Mouse (Mus musculus): ENCODE measurements at regions not wholly inside any gene's neighbourhood (a gene's known extent, or its start where the extent isn't known, plus 50 kb on each side); places are given as distances from the start of the nearest gene placed in this dataset.

DNA sequence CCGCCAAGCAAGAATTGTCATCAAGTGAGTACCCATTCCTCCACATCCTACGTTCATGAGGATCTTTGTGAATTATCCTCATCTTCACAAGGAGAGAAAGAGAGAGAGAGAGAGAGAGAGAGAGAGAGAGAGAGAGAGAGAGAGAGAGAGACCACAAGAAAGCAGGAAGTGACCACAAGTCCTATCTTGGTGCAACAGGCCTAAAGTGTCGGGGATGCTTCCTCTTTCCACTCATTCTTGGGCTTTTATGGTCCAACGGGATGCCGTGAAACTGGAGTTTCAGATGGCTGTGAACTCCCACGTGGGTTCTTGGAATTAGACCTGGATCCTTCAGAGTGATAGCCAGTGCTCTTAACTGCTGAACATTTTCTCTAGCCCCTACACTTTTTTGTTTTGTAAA, 53.1 kb upstream of the Rai14 start:
- Histone ChIP-seq H3K4me3 (no peak overlapping the region), H3K4me1 (no peaks in the 10 kb centered on the region), H3K27me3 (ENCODE audit: poor library complexity, severe bottlenecking) (no peaks in the 10 kb centered on the region), H3K27ac (no peak overlapping the region), H3K9me3 (no peaks in the 10 kb centered on the region), H3K36me3 (replicated peaks) (no peaks in the 10 kb centered on the region)
- DNase-seq (ENCODE audit: extremely low spot score, low spot score): no peak
- 88% methylated on average over 6 of the region's 6 CpGs for WGBS

DNA sequence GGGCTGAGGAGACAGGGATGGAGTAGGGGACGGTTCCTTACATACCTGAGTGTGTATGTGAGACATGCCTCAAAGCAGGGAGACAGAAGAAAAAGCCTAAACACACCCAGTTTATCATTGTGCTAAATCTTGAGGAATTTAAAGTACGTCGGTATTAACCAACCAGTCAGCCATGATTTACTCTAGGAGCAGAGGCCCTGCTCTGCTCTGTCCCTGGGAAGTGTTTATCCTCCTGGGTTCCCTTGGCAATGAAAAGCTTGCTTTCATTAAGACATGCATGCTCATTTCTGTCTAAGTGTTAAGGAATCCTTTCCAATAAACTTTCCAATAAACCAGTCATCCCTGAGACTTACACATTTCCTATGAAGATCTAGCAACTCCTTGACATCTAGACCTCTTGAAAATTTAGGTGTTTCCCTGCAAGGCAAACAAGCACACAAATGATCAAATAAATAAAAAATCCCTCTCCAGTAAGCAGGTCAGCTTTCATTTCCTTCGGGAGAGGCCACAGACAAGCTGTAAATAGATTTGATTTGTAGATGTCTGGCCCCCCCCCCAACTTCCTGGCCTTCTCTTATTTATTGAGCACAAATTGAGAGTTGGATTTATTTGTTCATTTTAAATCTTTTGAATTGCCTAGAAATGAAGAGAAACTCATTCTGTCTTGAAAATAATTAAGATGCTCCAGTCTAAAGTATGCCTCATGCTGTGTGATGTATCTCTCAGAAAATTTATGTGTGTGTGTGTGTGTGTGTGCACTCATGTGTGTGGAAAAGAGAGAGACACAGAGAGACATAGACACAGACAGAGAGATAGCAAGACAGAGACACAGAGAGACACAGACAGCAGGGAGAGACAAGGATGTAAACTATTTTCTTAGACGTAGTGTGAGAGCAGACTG, 56.2 kb upstream of the Rai14 start:
- H3K4me1 ChIP-seq: no peaks in the 10 kb centered on the region
- H3K36me3 ChIP-seq (replicated peaks): no peaks in the 10 kb centered on the region
- WGBS: 82% methylated on average over 5 of the region's 5 CpGs
- DNase-seq (ENCODE audit: extremely low spot score, low spot score): no peak
- no peak overlapping the region for H3K4me3 ChIP-seq
- no peaks in the 10 kb centered on the region for H3K9me3 ChIP-seq
- no peaks in the 10 kb centered on the region for H3K27me3 ChIP-seq (ENCODE audit: poor library complexity, severe bottlenecking)
- no peak overlapping the region for H3K27ac ChIP-seq

DNA sequence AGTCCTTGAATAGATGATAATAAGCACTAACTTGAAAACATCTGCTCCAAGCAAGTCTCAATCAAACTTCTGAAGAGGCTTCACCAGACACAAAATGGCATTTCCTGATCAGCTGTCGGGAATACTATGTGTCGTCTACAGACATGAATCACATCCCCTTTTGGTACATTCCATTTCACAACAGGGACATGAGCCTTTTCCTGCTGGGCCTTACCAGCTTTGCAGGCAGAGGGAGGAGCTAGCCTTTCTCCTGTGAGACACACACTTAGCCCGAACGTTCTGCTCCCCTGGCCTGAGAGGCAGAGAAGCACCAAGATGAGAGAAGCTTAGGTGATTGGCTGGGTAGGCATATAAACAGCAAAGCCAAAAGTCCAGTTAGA, 56.9 kb upstream of the Rai14 start:
- no peak for DNase-seq (ENCODE audit: extremely low spot score, low spot score)
- Histone ChIP-seq H3K36me3 (replicated peaks) (no peaks in the 10 kb centered on the region), H3K4me3 (no peak overlapping the region), H3K4me1 (no peaks in the 10 kb centered on the region), H3K9me3 (no peaks in the 10 kb centered on the region), H3K27me3 (ENCODE audit: poor library complexity, severe bottlenecking) (no peaks in the 10 kb centered on the region), H3K27ac (no peak overlapping the region)
- 61% methylated on average over 4 of the region's 4 CpGs for WGBS

DNA sequence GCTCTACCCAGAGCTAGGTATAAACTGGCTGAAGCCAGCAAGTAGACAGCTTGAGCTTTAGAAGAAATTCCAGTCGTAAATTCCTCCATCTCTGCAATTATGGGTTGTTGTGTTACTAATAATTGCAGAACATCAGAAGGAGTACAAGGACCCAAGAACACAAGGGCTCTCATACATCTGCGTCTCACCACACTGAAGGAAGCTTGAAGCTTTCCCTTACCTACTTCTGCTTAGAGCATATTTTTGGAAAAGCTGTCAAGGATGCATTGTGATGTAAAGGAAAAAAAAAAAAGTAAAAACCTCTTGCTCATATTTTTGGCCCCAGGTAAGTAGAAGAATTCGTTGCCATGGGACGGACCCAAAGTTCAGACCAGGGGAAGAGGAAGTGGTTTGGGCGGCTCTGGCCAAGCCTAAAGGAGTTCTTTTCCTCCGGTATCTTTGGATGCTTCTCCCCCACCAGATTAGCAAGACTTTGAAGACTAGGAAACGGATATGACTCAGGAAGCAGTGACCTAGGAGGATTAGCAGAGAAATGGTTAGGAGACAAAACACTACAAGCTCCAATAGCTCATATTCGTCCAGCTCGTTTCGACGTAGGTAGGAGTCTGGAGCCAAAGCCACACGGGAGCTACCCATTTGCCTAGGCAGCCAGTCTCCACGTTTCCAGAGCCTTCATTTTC, 65.7 kb upstream of the Rai14 start:
- H3K9me3 ChIP-seq: no peaks in the 10 kb centered on the region
- no peak overlapping the region for H3K27ac ChIP-seq
- no peaks in the 10 kb centered on the region for H3K36me3 ChIP-seq (replicated peaks)
- WGBS: 83% methylated on average over 13 of the region's 13 CpGs
- no peak for DNase-seq (ENCODE audit: extremely low spot score, low spot score)
- no peak overlapping the region for H3K4me3 ChIP-seq
- no peaks in the 10 kb centered on the region for H3K27me3 ChIP-seq (ENCODE audit: poor library complexity, severe bottlenecking)
- no peaks in the 10 kb centered on the region for H3K4me1 ChIP-seq

DNA sequence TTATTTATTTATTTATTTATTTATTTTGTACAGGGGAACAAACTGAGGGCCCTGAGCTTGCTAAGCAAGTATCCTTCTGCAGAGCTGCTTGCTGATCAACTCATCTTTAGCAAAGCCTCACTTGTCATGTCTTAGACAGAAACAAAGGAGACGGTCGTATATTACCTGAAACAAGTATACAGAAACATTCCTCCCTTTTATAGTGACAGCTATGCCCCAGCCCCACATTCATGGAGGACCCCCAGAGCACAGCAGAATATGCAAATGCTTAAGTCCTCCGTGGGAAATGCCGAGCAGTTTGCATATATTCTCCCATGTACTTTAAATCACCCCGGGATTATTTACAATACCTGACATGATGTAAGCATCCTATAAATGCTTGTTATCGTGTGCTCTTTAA, 74.9 kb upstream of the Rai14 start:
- no peaks in the 10 kb centered on the region for H3K4me1 ChIP-seq
- no peak for DNase-seq (ENCODE audit: extremely low spot score, low spot score)
- H3K4me3 ChIP-seq: no peak overlapping the region
- H3K27me3 ChIP-seq (ENCODE audit: poor library complexity, severe bottlenecking): no peaks in the 10 kb centered on the region
- no peaks in the 10 kb centered on the region for H3K36me3 ChIP-seq (replicated peaks)
- no peaks in the 10 kb centered on the region for H3K9me3 ChIP-seq
- WGBS: 85% methylated on average over 6 of the region's 6 CpGs
- no peak overlapping the region for H3K27ac ChIP-seq

DNA sequence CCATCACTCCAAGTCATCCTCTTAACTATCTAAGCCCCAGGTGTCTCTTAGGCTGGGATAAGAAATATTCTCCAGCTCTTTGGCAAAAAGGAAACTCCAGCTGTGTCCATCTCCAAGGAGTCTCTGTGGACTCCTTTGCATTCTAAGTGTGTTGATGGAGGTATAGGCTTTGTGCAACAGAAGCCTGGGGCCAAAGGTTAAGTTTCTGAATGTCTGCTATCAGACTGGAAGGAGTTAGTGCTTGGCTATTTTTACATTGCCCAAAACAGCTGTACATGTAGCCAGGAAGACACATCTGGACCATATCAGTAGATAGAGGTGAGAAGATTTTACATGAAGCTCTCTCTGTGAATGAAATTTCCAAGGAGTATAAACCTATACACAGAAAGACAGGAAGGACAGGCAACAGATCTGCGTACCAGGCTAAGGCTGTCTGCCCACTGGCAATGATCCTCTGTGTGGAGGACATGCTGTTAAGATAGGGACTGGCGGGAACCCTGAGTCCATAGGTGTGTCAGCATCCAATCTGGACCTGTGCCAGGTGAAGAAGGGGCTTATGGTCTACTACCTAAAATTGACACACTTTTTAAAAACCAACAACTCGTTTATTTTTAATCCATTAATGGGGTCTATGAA, 76.6 kb upstream of the Rai14 start:
- H3K4me3 ChIP-seq: no peak overlapping the region
- WGBS: 83% methylated on average over 3 of the region's 3 CpGs

DNA sequence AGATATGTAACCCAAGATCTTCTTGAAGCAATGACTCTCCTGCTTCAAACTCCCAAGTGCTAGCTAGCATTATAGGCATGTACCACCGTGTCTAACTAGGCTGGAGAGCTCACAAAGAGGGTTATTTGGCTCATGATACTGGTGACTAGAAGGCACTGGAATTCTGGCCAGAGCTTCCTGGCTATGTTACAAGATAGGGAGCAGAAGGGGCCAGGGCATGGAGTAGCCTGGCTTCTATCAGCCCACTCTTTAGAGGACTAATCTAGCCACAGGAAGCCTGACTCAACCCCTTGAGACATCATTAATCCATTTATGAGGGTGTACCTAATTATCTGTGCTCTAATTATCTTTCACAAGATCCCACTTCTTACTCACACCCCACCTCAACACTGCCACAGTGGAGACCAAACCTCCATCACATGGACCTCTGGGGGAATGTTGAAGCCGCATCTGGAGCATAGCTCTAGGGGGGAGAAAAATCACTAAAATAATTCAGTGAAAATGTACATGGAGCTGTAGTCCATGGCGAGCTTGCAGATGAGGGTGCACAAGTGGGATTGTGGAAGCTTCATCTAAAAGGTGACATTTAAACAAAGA, 77.2 kb upstream of the Rai14 start:
- no peaks in the 10 kb centered on the region for H3K36me3 ChIP-seq (replicated peaks)
- H3K27me3 ChIP-seq (ENCODE audit: poor library complexity, severe bottlenecking): no peaks in the 10 kb centered on the region
- H3K27ac ChIP-seq: no peak overlapping the region
- no peaks in the 10 kb centered on the region for H3K9me3 ChIP-seq
- no peak for DNase-seq (ENCODE audit: extremely low spot score, low spot score)
- no peaks in the 10 kb centered on the region for H3K4me1 ChIP-seq
- whole genome bisulfite sequencing: 89% methylated on average over 3 of the region's 3 CpGs
- no peak overlapping the region for H3K4me3 ChIP-seq

More for the DNA sequence above, 76.6 kb upstream of the Rai14 start:
- Histone ChIP-seq H3K27ac (no peak overlapping the region), H3K9me3 (no peaks in the 10 kb centered on the region), H3K4me1 (no peaks in the 10 kb centered on the region), H3K27me3 (ENCODE audit: poor library complexity, severe bottlenecking) (no peaks in the 10 kb centered on the region), H3K36me3 (replicated peaks) (no peaks in the 10 kb centered on the region)
- no peak for DNase-seq (ENCODE audit: extremely low spot score, low spot score)

DNA sequence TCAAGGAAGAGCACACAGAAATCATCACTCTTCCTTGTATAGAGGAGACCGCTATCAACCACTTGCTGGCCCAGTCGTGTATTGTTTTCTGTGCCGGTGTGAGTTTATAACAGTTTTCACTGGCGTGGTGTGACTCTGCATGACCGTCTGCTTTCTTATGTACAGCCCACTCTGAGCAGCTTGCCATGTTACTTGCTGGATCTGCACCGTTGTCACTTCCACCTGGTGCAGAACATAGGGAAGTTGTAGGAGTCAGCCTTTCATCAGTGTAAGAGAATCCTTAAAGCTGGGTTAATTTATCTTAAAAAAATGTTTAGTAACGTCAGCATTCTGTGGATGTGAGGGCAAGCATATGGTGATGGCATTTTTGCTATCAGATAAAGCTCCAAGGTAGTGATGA, 77.7 kb upstream of the Rai14 start:
- H3K4me3 ChIP-seq: no peak overlapping the region
- no peaks in the 10 kb centered on the region for H3K36me3 ChIP-seq (replicated peaks)
- no peak for DNase-seq (ENCODE audit: extremely low spot score, low spot score)
- no peak overlapping the region for H3K27ac ChIP-seq
- WGBS: 91% methylated on average over 7 of the region's 7 CpGs
- no peaks in the 10 kb centered on the region for H3K9me3 ChIP-seq
- no peaks in the 10 kb centered on the region for H3K27me3 ChIP-seq (ENCODE audit: poor library complexity, severe bottlenecking)
- H3K4me1 ChIP-seq: no peaks in the 10 kb centered on the region

DNA sequence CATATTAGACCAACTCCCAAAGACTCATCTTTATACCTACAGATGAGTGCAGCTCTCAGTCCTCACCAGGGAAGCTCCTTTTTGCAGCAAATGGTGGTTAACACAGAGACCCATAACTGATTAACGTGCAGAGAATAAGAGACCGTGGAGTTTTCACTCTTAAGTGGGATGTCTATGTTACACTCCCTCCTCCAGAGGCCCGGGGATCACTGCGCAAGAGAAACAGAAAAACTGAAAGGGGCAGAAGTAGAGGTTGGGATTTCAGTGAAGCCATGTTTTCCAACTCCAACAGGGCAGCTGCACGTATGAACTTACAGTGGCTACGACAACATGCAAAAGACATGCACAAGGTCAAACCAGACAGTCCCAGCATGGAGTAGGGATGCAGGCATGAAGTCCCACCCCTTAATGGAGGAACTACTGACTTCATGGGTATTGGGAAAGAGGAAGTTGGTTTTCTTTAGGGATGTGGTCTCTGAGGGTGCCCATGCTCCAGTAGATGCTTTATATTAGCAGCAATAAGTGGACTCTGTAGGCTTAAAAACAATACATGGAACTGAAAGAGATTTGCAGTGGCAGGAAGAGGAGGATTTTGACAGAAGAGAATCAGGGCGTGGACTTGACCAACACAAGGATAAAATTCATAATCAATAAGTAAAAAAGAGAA, 80.8 kb upstream of the Rai14 start:
- DNase-seq (ENCODE audit: extremely low spot score, low spot score): no peak
- Histone ChIP-seq H3K4me1 (no peaks in the 10 kb centered on the region), H3K9me3 (no peaks in the 10 kb centered on the region), H3K4me3 (no peak overlapping the region), H3K36me3 (replicated peaks) (no peaks in the 10 kb centered on the region), H3K27me3 (ENCODE audit: poor library complexity, severe bottlenecking) (no peaks in the 10 kb centered on the region), H3K27ac (no peak overlapping the region)
- 95% methylated on average over 7 of the region's 7 CpGs for WGBS

DNA sequence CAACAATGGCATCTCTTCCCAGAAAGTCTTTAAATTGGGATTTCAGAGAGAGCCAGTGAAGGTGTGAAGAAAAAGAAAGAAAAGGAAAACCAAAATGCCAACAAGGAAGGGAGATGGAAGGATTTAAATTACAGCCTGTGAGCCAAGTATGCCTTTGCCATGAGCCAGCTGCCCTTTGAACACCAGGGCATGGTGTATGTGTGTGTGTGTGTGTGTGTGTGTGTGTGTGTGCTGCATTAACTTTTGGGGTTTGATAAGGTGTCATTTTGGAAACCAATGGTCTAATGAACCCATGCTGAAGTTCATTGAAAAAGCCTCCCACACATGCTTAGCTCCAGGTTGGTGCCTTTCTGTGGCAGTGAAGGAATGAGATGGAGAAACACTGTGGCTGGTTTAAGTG, 85.2 kb upstream of the Rai14 start:
- H3K27me3 ChIP-seq (ENCODE audit: poor library complexity, severe bottlenecking): no peaks in the 10 kb centered on the region
- H3K36me3 ChIP-seq (replicated peaks): no peaks in the 10 kb centered on the region
- H3K4me3 ChIP-seq: no peak overlapping the region
- H3K4me1 ChIP-seq: no peaks in the 10 kb centered on the region
- no peaks in the 10 kb centered on the region for H3K9me3 ChIP-seq
- H3K27ac ChIP-seq: no peak overlapping the region
- no peak for DNase-seq (ENCODE audit: extremely low spot score, low spot score)

DNA sequence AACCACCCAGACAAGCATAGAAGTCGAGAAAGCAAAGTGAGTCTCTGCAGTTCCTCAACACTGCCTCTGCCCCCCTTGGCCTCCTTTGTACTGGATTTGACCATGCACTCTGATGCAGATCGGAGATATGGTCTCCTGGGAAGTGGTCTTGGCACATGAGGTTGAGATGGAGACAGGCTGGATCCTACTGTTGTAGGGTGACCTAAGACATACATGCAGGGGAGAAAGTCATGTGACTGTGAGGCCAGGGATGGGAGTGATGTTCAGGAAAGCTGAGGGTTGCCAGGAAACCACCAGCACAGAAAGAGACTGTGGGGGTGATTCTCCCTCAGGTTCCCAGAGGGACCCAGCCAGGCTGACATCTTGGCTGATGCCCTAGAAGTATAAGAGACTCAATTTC, 99.8 kb upstream of the Rai14 start:
- H3K4me3 ChIP-seq: no peak overlapping the region
- H3K4me1 ChIP-seq: no peaks in the 10 kb centered on the region
- no peaks in the 10 kb centered on the region for H3K27me3 ChIP-seq (ENCODE audit: poor library complexity, severe bottlenecking)
- 99% methylated on average over 2 of the region's 2 CpGs for WGBS
- no peaks in the 10 kb centered on the region for H3K9me3 ChIP-seq
- H3K27ac ChIP-seq: no peak overlapping the region
- DNase-seq (ENCODE audit: extremely low spot score, low spot score): no peak
- no peaks in the 10 kb centered on the region for H3K36me3 ChIP-seq (replicated peaks)

DNA sequence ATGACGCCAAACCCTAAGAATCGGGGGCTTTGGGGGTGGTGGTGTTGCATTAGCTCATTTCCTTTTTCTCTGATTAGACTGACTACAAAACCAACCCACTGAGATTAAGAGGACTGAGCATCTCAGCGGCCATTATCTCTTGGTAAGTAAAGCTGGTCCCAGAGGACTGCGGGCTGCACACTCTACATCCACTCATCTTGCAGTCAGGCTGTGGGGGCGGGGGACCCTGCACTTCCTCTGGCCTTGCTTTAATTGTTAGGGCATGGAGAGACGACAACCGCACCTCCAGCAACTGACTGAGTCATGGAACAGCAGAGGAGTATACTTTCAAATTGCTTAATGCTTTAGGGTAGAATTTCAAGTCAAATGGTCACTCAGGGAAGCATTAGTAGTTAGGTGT, 100.3 kb upstream of the Rai14 start:
- no peak overlapping the region for H3K27ac ChIP-seq
- no peaks in the 10 kb centered on the region for H3K27me3 ChIP-seq (ENCODE audit: poor library complexity, severe bottlenecking)
- no peaks in the 10 kb centered on the region for H3K36me3 ChIP-seq (replicated peaks)
- no peak for DNase-seq (ENCODE audit: extremely low spot score, low spot score)
- 79% methylated on average over 7 of the region's 7 CpGs for WGBS
- H3K4me1 ChIP-seq: no peaks in the 10 kb centered on the region
- H3K4me3 ChIP-seq: no peak overlapping the region
- no peaks in the 10 kb centered on the region for H3K9me3 ChIP-seq

All from forebrain, embryonic 10.5 days (tissue).